Mouse (Mus musculus) forebrain, postnatal 0 days (tissue): Measurements from ENCODE around the gene Vav1. TPM values are rescaled to one million over a fixed set of nuclear protein-coding genes. Genes with fewer than 3 reads are reported as not detected.

ENCODE experiments used
- ATAC-seq: fragments of 200-750 bp; cut with Nextera tagmentation; 2 replicates; pipeline ENCODE4 v1.8.0; 2017; ENCODE audit warnings: mild to moderate bottlenecking, moderate library complexity
- DNase-seq: peaks from one replicate; pipeline ENCODE4 v3.0.0-alpha.2; 2015
- H3K27ac ChIP-seq: fragments of 300-500 bp; sonication (generic); 2 replicates; pipeline ENCODE4 v1.5.1; 2014; ENCODE audit warnings: low read depth, mild to moderate bottlenecking, antibody characterized with exemption, low read length, moderate library complexity, mixed read lengths
- H3K27me3 ChIP-seq: fragments of 300-500 bp; sonication (generic); 2 replicates; pipeline ENCODE4 v1.6.1; 2014; ENCODE audit warnings: mild to moderate bottlenecking, low read length, mixed read lengths; ENCODE audit not compliant: insufficient read depth
- H3K36me3 ChIP-seq: fragments of 300-500 bp; sonication (generic); 2 replicates; pipeline ENCODE4 v1.6.1; 2014; ENCODE audit warnings: mild to moderate bottlenecking, moderate library complexity; ENCODE audit not compliant: insufficient read depth
- H3K4me1 ChIP-seq: fragments of 300-500 bp; sonication (generic); 2 replicates; pipeline ENCODE4 v1.6.1; 2014; ENCODE audit warnings: antibody characterized with exemption; ENCODE audit not compliant: insufficient read depth
- H3K4me2 ChIP-seq: fragments of 300-500 bp; sonication (generic); 2 replicates; pipeline ENCODE4 v1.6.1; 2014; ENCODE audit warnings: low read depth, mild to moderate bottlenecking, moderate library complexity
- H3K4me3 ChIP-seq: fragments of 300-500 bp; sonication (generic); 2 replicates; pipeline ENCODE4 v1.5.1; 2014; ENCODE audit warnings: low read depth, low read length, mixed read lengths
- H3K9ac ChIP-seq: fragments of 300-500 bp; sonication (generic); 2 replicates; pipeline ENCODE4 v1.6.1; 2014; ENCODE audit warnings: mild to moderate bottlenecking
- H3K9me3 ChIP-seq: fragments of 300-500 bp; sonication (generic); 2 replicates; pipeline ENCODE4 v1.6.1; 2016; ENCODE audit warnings: low read length
- CTCF ChIP-seq: sonication (generic); IDR thresholded peaks from 2 replicates; pipeline ENCODE4 v1.5.1; 2016; ENCODE audit warnings: antibody characterized with exemption, control low read depth, low read depth
- WGBS: fragments of 180-500 bp; shearing (Covaris S2); extraction: QIAGEN DNeasy Blood & Tissue Kit; methylation state at CpG from one replicate; pipeline ENCODE4 v1.1.7; 2014; 5-methylcytosine and 5-hydroxymethylcytosine counted together
- polyA plus RNA-seq: library from polyadenylated mRNA; unstranded; fragments of >200 nt; fragmentation: Nextera tagmentation; extraction: Ambion mirVana; gene quantifications from 2 replicates; pipeline ENCODE4 v1.2.1, GENCODE M21; 2015
- total RNA-seq: library from RNA; depleted of rRNA; stranded (reverse); fragments of >200 nt; gene quantifications from 2 replicates; pipeline ENCODE4 v1.2.3, GENCODE M21; 2014

Vav1 gene
- total and polyA plus RNA-seq, 2 experiments from 2014 or later, result 1.8 to 2.5 TPM

DNA sequence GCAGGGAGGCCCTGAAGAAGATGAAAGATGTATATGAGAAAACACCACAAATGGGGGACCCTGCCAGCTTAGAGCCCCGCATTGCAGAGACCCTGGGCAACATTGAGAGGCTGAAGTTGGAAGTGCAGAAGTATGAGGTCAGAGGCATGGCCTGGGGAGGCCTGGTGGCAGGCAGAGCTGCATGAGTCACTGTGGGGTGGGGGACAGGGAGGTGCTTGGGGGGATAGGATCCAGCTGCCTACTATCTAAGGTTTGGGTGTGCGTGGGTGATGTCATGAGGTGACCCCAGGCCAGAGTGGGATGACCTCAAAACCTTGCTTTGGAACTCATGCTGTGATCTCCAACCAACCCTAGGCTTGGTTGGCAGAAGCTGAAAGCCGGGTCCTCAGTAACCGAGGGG, 17.6 kb upstream of the Vav1 start:
- no peak overlapping the region for H3K9ac ChIP-seq
- DNase-seq (no peak), ATAC-seq (no peak)
- no peak overlapping the region for H3K4me3 ChIP-seq
- WGBS, result 93% methylated on average over 4 of the region's 4 CpGs
- no peaks in the 10 kb centered on the region for H3K27me3 ChIP-seq
- H3K9me3 ChIP-seq, result no peaks in the 10 kb centered on the region
- H3K4me1 ChIP-seq, result no peaks in the 10 kb centered on the region
- no peak for TF ChIP-seq CTCF
- H3K36me3 ChIP-seq, result no peaks in the 10 kb centered on the region
- H3K4me2 ChIP-seq, result no peak overlapping the region
- no peak overlapping the region for H3K27ac ChIP-seq

DNA sequence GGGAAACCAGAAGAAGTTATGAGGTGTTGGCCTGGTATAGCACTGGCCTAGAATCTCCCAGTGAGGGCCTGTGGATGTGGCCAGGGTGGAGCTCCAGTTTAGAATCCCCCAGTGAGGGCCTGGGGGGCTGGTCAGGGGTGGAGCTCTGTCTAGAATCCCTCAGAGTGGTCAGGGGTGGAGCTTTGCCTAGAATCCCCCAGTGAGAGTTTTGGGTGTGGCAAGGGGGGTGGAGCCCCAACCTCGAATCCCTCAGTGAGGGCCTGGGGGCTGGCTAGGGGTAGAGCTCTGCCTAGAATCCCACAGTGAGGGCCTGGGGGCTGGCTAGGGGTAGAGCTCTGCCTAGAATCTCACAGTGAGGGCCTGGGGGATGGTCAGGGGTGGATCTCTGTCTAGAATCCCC, 17.1 kb upstream of the Vav1 start:
- Histone ChIP-seq H3K9ac (no peak overlapping the region), H3K36me3 (no peaks in the 10 kb centered on the region), H3K27ac (no peak overlapping the region), H3K27me3 (no peaks in the 10 kb centered on the region), H3K9me3 (no peaks in the 10 kb centered on the region), H3K4me3 (no peak overlapping the region), H3K4me2 (no peak overlapping the region), H3K4me1 (no peaks in the 10 kb centered on the region)
- DNase-seq, result no peak
- 40% methylated on average over 1 of the region's 1 CpGs for WGBS
- ATAC-seq, result no peak
- TF ChIP-seq CTCF, result no peak

DNA sequence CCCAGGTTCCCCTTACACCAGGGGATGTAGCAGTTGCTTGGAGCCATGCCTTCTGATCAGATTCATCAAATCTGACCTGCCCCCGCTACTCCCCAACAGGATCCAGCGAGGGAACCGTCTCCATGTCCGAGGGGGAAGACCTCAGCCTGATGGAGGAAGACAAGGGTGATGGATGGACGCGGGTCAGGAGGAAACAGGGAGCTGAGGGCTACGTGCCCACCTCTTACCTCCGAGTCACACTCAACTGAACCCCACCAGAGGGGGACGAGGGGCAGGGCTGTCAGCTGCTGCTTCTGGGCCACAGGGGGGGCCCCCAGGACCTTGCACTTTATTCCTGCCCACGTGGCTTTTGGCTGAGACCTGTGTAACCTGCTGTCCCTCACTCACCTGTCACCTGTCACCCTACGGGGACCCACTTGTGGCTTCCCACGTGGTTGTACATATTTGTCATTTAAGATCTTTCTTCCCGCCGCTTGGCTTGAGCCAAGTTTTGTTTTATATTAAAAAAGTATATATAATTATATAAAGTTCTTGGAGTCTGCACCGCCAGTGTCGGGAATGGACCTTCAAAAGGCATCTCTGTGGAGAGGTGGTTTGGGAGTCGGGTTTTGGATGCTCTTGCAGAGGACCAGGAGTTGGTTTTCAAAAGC, 15.9 kb upstream of the Vav1 start:
- Histone ChIP-seq H3K9me3 (no peaks in the 10 kb centered on the region), H3K27me3 (no peaks in the 10 kb centered on the region), H3K4me1 (no peaks in the 10 kb centered on the region), H3K4me3 (no peak overlapping the region), H3K9ac (no peak overlapping the region), H3K36me3 (no peaks in the 10 kb centered on the region), H3K27ac (no peak overlapping the region), H3K4me2 (no peak overlapping the region)
- no peak for TF ChIP-seq CTCF
- no peak for DNase-seq
- 94% methylated on average over 17 of the region's 17 CpGs for WGBS
- no peak for ATAC-seq

DNA sequence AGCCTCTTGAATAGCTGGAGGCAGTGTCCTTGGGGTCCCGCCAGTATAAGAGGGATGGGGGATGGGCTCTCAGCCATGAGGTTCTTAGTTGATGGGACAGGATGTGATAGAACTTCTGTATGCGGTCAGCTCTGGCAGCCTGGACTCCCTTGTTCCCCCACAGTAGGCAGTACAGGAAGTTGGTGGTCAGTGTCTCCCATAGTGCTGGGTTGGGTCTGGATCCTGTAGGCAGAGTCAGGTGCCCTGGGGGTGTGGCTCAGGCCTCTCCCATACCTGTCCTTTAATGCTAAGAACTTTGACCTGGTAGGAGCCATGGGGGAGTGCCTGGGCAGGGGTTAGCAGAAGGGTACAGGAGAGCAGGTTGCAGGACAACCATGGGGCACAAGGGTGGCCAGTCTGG, 14.7 kb upstream of the Vav1 start:
- Histone ChIP-seq H3K9me3 (no peaks in the 10 kb centered on the region), H3K4me2 (no peak overlapping the region), H3K27me3 (no peaks in the 10 kb centered on the region), H3K4me1 (no peaks in the 10 kb centered on the region), H3K9ac (no peak overlapping the region), H3K27ac (no peak overlapping the region), H3K36me3 (no peaks in the 10 kb centered on the region), H3K4me3 (no peak overlapping the region)
- ATAC-seq, result no peak
- no peak for DNase-seq
- WGBS, result 92% methylated on average over 2 of the region's 2 CpGs
- TF ChIP-seq CTCF, result no peak

DNA sequence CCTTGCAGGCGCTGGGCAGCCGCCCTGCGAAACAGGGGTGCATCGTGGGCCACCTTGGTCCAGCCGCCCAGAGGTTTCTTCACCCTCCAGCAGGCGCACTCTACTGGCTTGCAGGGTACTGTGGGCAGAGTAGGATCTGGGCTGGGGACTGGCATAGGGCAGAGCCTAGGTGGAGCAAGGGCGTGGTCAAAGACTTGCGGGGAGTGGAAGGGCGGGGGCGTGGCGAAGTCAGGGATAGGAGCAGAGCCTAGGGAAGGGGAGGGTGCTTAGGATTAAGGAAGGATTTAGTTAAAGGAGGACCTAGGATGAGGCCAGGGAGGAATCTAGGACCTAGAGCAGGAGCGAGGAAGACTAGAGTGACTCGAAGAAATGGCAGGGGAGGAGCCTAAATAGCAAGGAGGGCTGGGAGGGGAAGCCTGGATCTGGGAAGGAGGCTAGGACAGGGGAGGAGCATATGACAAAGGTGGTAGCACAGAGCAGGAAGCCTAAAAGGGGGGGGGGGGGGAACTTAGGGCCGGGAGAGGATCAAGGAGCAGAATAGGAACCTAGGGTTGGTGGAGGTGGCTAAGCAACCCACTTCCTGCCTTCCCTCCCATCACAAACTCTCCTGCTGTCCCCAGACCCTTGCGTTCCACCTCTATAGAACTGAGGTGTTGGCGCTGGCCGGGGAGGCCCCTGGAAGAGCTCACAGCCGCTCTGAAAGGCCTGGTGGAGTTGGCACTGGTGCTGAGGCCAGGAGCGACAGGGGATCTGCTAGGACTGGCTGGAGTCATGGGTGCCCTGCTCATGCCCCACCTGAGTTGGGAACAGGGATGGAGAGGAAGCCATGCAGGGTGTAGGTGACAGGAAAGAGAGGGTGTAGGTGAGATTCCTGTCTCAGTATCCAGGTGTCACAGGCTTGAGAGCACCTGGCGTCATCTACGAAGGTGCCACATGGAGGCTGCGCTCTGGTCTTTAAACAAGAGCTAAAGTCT, 13.6 kb upstream of the Vav1 start:
- Histone ChIP-seq H3K4me3 (no peak overlapping the region), H3K9ac (no peak overlapping the region), H3K4me2 (no peak overlapping the region), H3K36me3 (no peaks in the 10 kb centered on the region), H3K9me3 (no peaks in the 10 kb centered on the region), H3K27me3 (no peaks in the 10 kb centered on the region), H3K27ac (no peak overlapping the region), H3K4me1 (no peaks in the 10 kb centered on the region)
- no peak for DNase-seq
- peak; percentile 40; the same call in 1 of the 2 replicates for ATAC-seq
- TF ChIP-seq CTCF, result no peak
- 32% methylated on average over 21 of the region's 22 CpGs for WGBS

DNA sequence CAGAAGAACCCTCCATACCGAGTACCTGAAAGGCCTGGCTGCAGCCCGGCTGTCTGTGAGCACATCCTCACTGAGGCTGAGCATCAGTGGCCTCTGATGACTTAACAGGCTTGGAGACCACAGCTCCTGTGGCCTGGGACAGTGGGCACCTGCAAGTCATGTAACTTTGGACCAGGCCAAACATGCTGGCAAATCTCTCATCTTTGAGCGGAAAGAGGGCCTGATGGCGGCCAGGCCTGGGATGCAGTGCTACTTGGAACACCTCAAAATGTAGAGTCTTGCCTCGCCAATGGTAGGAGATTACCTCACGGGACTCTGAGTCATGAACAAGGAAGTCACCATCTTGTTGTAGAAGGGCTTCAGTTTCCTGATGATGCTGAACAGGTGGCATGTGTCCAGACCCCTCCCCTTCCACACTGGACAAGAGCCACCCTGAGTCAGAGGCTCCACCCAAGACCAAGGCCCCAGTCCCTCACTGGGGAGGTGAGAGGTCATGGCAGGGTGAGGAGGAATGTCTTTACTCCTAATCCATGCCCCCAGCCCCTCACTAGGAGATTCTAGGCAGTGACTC, 11.3 kb upstream of the Vav1 start:
- Histone ChIP-seq H3K9me3 (no peaks in the 10 kb centered on the region), H3K27me3 (no peaks in the 10 kb centered on the region), H3K36me3 (no peaks in the 10 kb centered on the region), H3K9ac (no peak overlapping the region), H3K4me2 (no peak overlapping the region), H3K4me1 (no peaks in the 10 kb centered on the region), H3K4me3 (no peak overlapping the region), H3K27ac (no peak overlapping the region)
- ATAC-seq (no peak), DNase-seq (no peak)
- TF ChIP-seq CTCF, result no peak
- 94% methylated on average over 6 of the region's 6 CpGs for WGBS

DNA sequence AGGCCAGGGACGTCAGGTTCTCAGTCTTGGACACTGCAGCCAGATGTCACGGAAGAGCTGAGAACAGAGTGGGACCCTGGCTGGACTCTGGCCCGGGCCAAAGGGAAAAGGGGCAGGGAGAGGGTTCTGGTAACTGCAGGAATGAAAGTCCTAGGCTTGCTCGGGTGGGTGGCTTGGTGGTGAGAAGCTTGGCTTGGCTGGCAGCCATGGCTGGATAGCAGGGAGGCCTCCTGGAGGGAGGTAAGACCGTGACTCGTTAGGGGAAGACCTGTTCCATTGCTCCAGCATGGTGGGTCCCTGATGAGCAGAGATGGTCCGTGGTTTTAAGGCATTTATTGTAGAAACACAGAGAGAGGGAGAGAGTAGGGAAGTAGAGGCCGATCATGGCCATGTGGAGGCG, 7.6 kb upstream of the Vav1 start:
- 61% methylated on average over 9 of the region's 9 CpGs for WGBS
- ATAC-seq (no peak), DNase-seq (no peak)
- TF ChIP-seq CTCF, result no peak
- Histone ChIP-seq H3K4me1 (0 out of 2 replicates have a peak, but pooled peaks cover 3% of the 10 kb centered on the region), H3K27ac (no peak overlapping the region), H3K4me3 (no peak overlapping the region), H3K27me3 (no peaks in the 10 kb centered on the region), H3K36me3 (no peaks in the 10 kb centered on the region), H3K9ac (no peak overlapping the region), H3K4me2 (no peak overlapping the region), H3K9me3 (no peaks in the 10 kb centered on the region)
